Mouse (Mus musculus) hematopoietic multipotent progenitor cell, adult 10-12 weeks (in vitro differentiated cells): ENCODE data around the gene Ap2a2. TPM values are rescaled to one million over a fixed set of nuclear protein-coding genes. Genes with fewer than 3 reads are reported as not detected.

Experiments used
- polyA plus RNA-seq: library from polyadenylated mRNA; stranded (reverse); fragments of >175 nt; gene quantifications from 2 replicates; pipeline ENCODE4 v1.2.3, GENCODE M21; 2012; ENCODE audit warnings: low replicate concordance

Ap2a2 gene
- polyA plus RNA-seq: 28.5 and 29.5 TPM in 2 replicates

DNA sequence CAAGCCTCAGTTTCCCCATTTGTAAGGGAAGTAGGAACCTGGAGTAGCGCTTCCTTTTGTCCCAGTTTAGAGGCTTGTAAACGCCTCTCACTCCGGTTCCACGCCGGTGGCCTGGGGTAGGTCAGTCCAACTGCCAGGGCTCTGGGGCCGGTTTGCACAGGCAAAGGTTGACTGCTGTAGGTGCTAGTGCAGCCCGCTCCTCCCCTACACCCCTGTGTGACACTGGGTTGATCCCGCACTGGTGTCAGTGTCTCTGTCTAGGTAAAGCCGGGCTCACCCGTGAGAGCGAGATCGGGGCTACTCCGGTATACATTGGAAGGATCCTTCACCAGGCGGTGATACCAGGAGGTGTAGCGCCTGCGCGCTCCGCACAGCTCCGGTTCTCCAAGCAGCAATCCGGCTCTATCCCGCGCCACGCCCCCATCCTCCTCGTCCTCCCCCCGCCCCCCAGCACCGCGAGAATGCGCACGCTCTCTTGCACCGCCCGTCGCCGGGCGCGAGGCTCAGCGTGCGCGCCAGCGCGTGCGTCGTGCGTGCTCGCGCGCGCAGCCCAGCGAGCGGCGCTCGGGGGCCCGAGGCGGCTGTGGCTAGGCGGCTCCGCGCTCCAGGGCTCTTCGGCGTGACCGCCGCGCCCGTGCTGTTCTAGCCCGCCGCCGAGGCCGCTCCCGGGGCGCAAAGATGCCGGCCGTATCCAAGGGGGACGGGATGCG lies at the start of gene Ap2a2:
TSS of gene Ap2a2 (plus strand) at position 492 of the 710 bp plus-strand sequence.

DNA sequence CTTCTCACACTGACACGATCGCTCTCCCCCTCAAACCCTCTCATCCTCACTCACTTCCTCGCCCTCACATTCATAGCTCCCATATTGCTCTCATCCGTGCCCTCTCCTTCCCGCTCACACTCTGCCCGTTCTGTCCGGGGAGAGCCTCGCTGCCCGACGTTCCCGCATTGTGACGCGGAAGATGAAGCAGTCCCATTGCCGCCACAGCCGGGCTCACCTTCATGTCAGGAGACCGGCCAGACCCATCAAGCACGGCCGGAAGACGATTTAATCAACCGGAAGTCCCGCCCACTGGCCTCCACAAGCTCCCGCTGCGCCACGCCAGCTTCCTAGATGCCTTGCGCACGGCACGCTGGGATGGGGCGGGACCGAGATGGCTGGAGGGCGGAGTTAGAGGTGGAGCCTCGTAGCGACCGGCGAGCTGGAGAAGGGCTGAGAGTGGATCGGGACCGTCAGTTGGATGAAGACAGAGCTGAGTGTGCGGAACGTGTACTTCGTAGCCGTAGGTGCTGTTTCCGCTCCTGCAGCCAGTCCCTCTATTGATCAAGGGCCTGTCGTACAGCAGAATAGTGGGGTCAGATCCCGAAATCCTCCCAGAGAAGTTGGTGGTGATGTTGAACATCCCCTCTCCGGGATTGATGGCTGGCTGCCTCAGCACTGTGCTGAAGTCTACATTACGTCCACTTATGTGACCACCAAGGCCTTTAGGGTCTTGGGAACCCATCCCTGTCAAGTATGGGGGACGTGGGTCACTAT lies 22.2 kb upstream of the Ap2a2 start, which contains the start of gene Chid1:
TSS of gene Chid1 (minus strand) at position 302 of the 756 bp plus-strand sequence.

Other genes starting within 250 kb of the Ap2a2 start
- gene Deaf1, start 234.5 kb upstream of the Ap2a2 start, polyA plus RNA-seq: 16.9 and 54.5 TPM in 2 replicates
- 23.7 and 40.6 TPM in 2 replicates for gene Tmem80, start 234.4 kb upstream of the Ap2a2 start, polyA plus RNA-seq
- gene Eps8l2, start 223.3 kb upstream of the Ap2a2 start, polyA plus RNA-seq: 0.34 and 0.65 TPM in 2 replicates
- 33.5 and 307 TPM in 2 replicates for gene Taldo1, start 170.0 kb upstream of the Ap2a2 start, polyA plus RNA-seq
- gene Gatd1, start 148.0 kb upstream of the Ap2a2 start, polyA plus RNA-seq: 9.9 and 18.8 TPM in 2 replicates
- 0.10 TPM in 1 of 2 replicates, not detected in the other for gene Cend1, start 132.7 kb upstream of the Ap2a2 start, polyA plus RNA-seq
- 66.0 and 111 TPM in 2 replicates for gene Slc25a22, start 124.3 kb upstream of the Ap2a2 start, polyA plus RNA-seq
- gene Pidd1, start 118.1 kb upstream of the Ap2a2 start, polyA plus RNA-seq: 11.3 and 32.9 TPM in 2 replicates
- gene Rplp2, start 114.8 kb upstream of the Ap2a2 start, polyA plus RNA-seq: 3,922 and 5,182 TPM in 2 replicates
- 122 and 166 TPM in 2 replicates for gene Pnpla2, start 107.0 kb upstream of the Ap2a2 start, polyA plus RNA-seq
- gene Cracr2b, start 101.1 kb upstream of the Ap2a2 start, polyA plus RNA-seq: 4.4 and 5.5 TPM in 2 replicates
- gene Cd151, start 94.8 kb upstream of the Ap2a2 start, polyA plus RNA-seq: 7.4 and 23.0 TPM in 2 replicates
- gene Polr2l, start 87.0 kb upstream of the Ap2a2 start, polyA plus RNA-seq: 22.1 and 24.5 TPM in 2 replicates
- 5.9 and 14.9 TPM in 2 replicates for gene Tspan4, start 86.9 kb upstream of the Ap2a2 start, polyA plus RNA-seq
- gene Chid1, start 22.3 kb upstream of the Ap2a2 start, polyA plus RNA-seq: 11.4 and 11.9 TPM in 2 replicates
- 0.01 TPM in 2 replicates for gene Muc6, start 93.1 kb downstream of the Ap2a2 start, polyA plus RNA-seq
- gene Muc2, start 128.2 kb downstream of the Ap2a2 start, polyA plus RNA-seq: 0.03 and 0.10 TPM in 2 replicates
- gene Muc5ac, start 226.8 kb downstream of the Ap2a2 start, polyA plus RNA-seq: 0.02 TPM in 1 of 2 replicates, not detected in the other